Mouse (Mus musculus): Measurements from ENCODE around the gene Kat8. TPM values are rescaled to one million over a fixed set of nuclear protein-coding genes. Genes with fewer than 3 reads are reported as not detected.

The Kat8 gene
- polyA plus RNA-seq, 1 experiment from 2014 or later, result 42.8 TPM

GRCm38 (mm10) chr7:127930636-127931035, 18.3 kb downstream of the Kat8 start:
- Histone ChIP-seq H3K27me3 (ENCODE audit: insufficient read depth, low read length) (peaks cover 5% of the 10 kb centered on the region; the same call in 1 of the 2 replicates), H3K27ac (ENCODE audit: low read depth) (peak overlapping the region; percentile 56; the same call in 1 of the 2 replicates), H3K9me3 (ENCODE audit: low read depth, low read length) (no peaks in the 10 kb centered on the region), H3K4me2 (peak overlapping the region; percentile 57), H3K9ac (no peak overlapping the region), H3K36me3 (ENCODE audit: insufficient read depth) (peaks cover 15% of the 10 kb centered on the region), H3K4me1 (ENCODE audit: insufficient read depth) (peaks cover 6% of the 10 kb centered on the region), H3K4me3 (ENCODE audit: low read depth, low read length) (no peak overlapping the region)
- DNase-seq (no peak), ATAC-seq (ENCODE audit: insufficient read depth) (no peak)
- WGBS, result 62% methylated on average over 5 of the region's 5 CpGs
- TF ChIP-seq CTCF (IDR thresholded peaks at IDR 0.05; ENCODE audit: low read depth), result no peak

GRCm38 (mm10) chr7:127931351-127932135, 19.2 kb downstream of the Kat8 start:
- H3K36me3 ChIP-seq (ENCODE audit: insufficient read depth), result peaks cover 6% of the 10 kb centered on the region
- H3K4me3 ChIP-seq (ENCODE audit: low read depth, low read length), result peak overlapping the region; percentile 10; the same call in 1 of the 2 replicates
- peak overlapping the region; percentile 40 for H3K4me2 ChIP-seq
- peak overlapping the region; percentile 11; the same call in 1 of the 2 replicates for H3K9ac ChIP-seq
- DNase-seq (peak; percentile 72), ATAC-seq (ENCODE audit: insufficient read depth) (no peak)
- H3K27ac ChIP-seq (ENCODE audit: low read depth), result peak overlapping the region; percentile 85
- H3K4me1 ChIP-seq (ENCODE audit: insufficient read depth), result peaks cover 6% of the 10 kb centered on the region
- no peaks in the 10 kb centered on the region for H3K9me3 ChIP-seq (ENCODE audit: low read depth, low read length)
- 25% methylated on average over 13 of the region's 13 CpGs for WGBS
- TF ChIP-seq CTCF (IDR thresholded peaks at IDR 0.05; ENCODE audit: low read depth), result no peak
- peaks cover 5% of the 10 kb centered on the region; the same call in 1 of the 2 replicates for H3K27me3 ChIP-seq (ENCODE audit: insufficient read depth, low read length)

GRCm38 (mm10) chr7:127932273-127933031, 20.1 kb downstream of the Kat8 start:
- DNase-seq, result peak; percentile 69
- Histone ChIP-seq H3K4me2 (peak overlapping the region; percentile 40), H3K4me1 (ENCODE audit: insufficient read depth) (peaks cover 6% of the 10 kb centered on the region), H3K4me3 (ENCODE audit: low read depth, low read length) (no peak overlapping the region), H3K9ac (no peak overlapping the region), H3K36me3 (ENCODE audit: insufficient read depth) (no peaks in the 10 kb centered on the region), H3K27me3 (ENCODE audit: insufficient read depth, low read length) (peaks cover 5% of the 10 kb centered on the region; the same call in 1 of the 2 replicates), H3K27ac (ENCODE audit: low read depth) (peak overlapping the region; percentile 85), H3K9me3 (ENCODE audit: low read depth, low read length) (no peaks in the 10 kb centered on the region)
- 0 out of 2 replicates have a peak, but pooled peaks have one; percentile 3 for TF ChIP-seq CTCF (IDR thresholded peaks at IDR 0.05; ENCODE audit: low read depth)
- no peak for ATAC-seq (ENCODE audit: insufficient read depth)
- WGBS, result 25% methylated on average over 13 of the region's 13 CpGs

- Histone ChIP-seq H3K9me3 (ENCODE audit: low read depth, low read length) (no peaks in the 10 kb centered on the region), H3K4me1 (ENCODE audit: insufficient read depth) (peaks cover 6% of the 10 kb centered on the region), H3K27ac (ENCODE audit: low read depth) (no peak overlapping the region; the same call in 1 of the 2 replicates), H3K4me3 (ENCODE audit: low read depth, low read length) (no peak overlapping the region), H3K4me2 (no peak overlapping the region), H3K9ac (no peak overlapping the region), H3K27me3 (ENCODE audit: insufficient read depth, low read length) (no peaks in the 10 kb centered on the region; the same call in 1 of the 2 replicates), H3K36me3 (ENCODE audit: insufficient read depth) (no peaks in the 10 kb centered on the region)
- 69% methylated on average over 5 of the region's 5 CpGs for WGBS
- TF ChIP-seq CTCF (IDR thresholded peaks at IDR 0.05; ENCODE audit: low read depth), result no peak
- DNase-seq, result no peak
- no peak for ATAC-seq (ENCODE audit: insufficient read depth)
These were observed 21.8 kb downstream of the Kat8 start for GRCm38 (mm10) chr7:127934075-127934474.

- ATAC-seq (ENCODE audit: insufficient read depth), result peak; percentile 93
- Histone ChIP-seq H3K4me2 (peak overlapping the region; percentile 97), H3K4me3 (ENCODE audit: low read depth, low read length) (peak overlapping the region; percentile 71), H3K9me3 (ENCODE audit: low read depth, low read length) (no peaks in the 10 kb centered on the region), H3K9ac (peak overlapping the region; percentile 76), H3K4me1 (ENCODE audit: insufficient read depth) (peaks cover 6% of the 10 kb centered on the region), H3K36me3 (ENCODE audit: insufficient read depth) (no peaks in the 10 kb centered on the region), H3K27ac (ENCODE audit: low read depth) (peak overlapping the region; percentile 77; the same call in 1 of the 2 replicates), H3K27me3 (ENCODE audit: insufficient read depth, low read length) (no peaks in the 10 kb centered on the region)
- DNase-seq, result peak; percentile 98
- WGBS, result 6% methylated on average over 32 of the region's 32 CpGs
- TF ChIP-seq CTCF (IDR thresholded peaks at IDR 0.05; ENCODE audit: low read depth), result peak; percentile 98
These were observed 22.9 kb downstream of the Kat8 start for GRCm38 (mm10) chr7:127935028-127935722.

- no peak for TF ChIP-seq CTCF (IDR thresholded peaks at IDR 0.05; ENCODE audit: low read depth)
- H3K9me3 ChIP-seq (ENCODE audit: low read depth, low read length), result no peaks in the 10 kb centered on the region
- WGBS, result under 1% methylated on average over 38 of the region's 38 CpGs
- peak; percentile 48 for DNase-seq
- no peaks in the 10 kb centered on the region for H3K36me3 ChIP-seq (ENCODE audit: insufficient read depth)
- peak; percentile 43 for ATAC-seq (ENCODE audit: insufficient read depth)
- H3K4me1 ChIP-seq (ENCODE audit: insufficient read depth), result peaks cover 6% of the 10 kb centered on the region
- H3K4me3 ChIP-seq (ENCODE audit: low read depth, low read length), result peak overlapping the region; percentile 71
- H3K9ac ChIP-seq, result peak overlapping the region; percentile 76
- peak overlapping the region; percentile 97 for H3K4me2 ChIP-seq
- H3K27me3 ChIP-seq (ENCODE audit: insufficient read depth, low read length), result no peaks in the 10 kb centered on the region
- peak overlapping the region; percentile 69; the same call in 1 of the 2 replicates for H3K27ac ChIP-seq (ENCODE audit: low read depth)
These were observed 23.4 kb downstream of the Kat8 start for GRCm38 (mm10) chr7:127935748-127936159.
